Mouse (Mus musculus): ENCODE measurements around the gene Pla2g3.
A peak's percentile ranks its signal among the peaks of the same experiment; 100 is the strongest.

The Pla2g3 gene

GRCm38 (mm10) chr11:3519756-3520398 is 31.8 kb downstream of the Pla2g3 start:
- no peak for DNase-seq (ENCODE audit: low read depth)

DNA sequence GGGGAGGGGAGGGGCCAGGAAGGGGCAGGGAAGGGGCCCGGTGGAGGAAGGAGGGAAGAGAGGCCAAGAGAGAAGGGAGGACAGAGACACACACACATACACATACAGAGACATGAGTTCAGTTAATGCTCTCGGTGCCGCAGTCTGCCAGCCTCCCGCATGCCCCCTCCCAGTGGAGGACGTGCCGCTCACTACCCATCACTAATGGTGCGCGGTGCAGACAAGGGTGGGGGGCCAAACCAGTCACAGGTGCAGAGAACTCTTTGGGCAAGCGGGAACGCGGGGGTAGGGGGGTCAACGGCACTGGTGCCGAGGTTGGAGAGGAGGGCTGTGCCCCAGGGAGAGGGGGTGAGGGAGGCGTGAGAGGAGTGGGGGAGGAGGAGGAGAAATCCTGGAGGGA is 32.8 kb downstream of the Pla2g3 start:
- no peak for DNase-seq (ENCODE audit: low read depth)

GRCm38 (mm10) chr11:3521339-3522224 is 33.5 kb downstream of the Pla2g3 start:
- DNase-seq (ENCODE audit: low read depth), result no peak

DNA sequence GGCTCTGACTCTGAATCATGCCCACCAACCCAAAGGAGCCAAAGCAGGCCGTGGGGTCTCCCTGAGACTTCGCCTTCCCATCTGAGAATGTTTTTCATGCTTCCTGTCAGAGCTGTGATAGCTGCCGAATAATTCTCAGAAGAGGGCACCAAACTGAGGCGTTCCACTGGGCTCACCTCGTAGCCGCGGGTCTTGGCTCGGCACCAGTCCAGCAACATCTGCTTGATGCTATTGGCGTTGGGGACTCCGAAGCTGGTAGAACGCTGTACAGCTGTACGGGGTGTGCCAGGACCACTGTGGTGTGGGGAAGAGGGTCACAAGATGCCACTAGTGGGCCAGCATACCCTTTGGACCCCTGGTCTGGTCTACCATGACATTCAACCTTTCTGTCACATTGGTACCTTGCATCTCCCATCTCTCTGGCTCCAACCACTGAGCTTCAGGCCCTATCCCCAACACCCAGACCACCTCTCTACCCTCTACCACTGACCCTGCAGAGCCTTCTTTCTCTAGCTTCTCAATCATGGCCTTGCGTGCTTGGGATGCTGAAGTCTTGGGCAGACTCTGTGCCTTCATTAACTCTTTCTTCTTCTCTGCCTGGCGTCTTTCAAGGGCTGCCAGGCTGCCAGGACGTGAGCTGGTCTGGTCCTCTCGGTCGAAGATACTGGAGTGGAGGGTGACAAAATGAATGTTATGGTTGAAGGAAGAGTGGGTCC is 34.4 kb downstream of the Pla2g3 start:
- DNase-seq (ENCODE audit: low read depth), result no peak

- no peak for DNase-seq (ENCODE audit: low read depth)
Measured at GRCm38 (mm10) chr11:3523840-3524582, 35.9 kb downstream of the Pla2g3 start.

GRCm38 (mm10) chr11:3525560-3525959 is 37.5 kb downstream of the Pla2g3 start:
- no peak for DNase-seq (ENCODE audit: low read depth)

- no peak for DNase-seq (ENCODE audit: low read depth)
Measured at GRCm38 (mm10) chr11:3526207-3526606, 38.1 kb downstream of the Pla2g3 start.

DNA sequence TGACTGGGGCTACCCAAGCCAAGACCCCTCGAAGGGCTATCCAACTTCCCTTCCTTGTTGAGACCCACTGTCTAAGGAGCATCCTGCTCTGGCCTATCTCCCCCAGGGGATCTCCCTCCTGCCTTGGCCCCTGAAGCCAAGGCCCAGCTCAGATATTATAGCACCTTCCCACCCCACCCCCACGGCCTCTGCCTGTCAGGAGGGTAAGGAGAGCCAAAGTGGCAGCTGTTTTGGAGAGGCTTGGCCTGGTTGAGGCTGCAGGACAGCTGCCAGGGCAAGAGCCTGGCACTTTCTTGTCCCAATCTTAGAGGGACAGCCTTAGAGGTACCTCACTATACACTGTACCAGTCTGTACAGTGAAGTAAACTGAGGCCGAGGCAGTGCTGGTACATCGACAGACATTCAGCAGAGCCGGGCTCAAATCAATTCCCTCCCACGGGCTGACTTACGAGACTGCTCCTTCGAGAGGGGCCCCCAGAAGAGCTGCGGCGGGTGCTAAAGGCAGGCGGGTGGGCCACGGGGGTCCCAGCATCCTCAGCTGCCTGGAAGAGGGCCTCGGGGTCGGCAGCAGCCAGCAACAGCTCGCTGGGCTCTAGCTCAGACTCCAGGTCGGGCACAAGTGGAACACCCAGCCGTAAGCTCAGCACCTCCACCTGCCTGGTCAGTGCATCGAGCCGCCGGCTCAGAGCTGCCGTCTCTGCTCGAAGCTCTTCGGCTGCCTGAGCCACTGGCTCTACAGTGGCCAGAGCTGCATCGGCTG is 39.1 kb downstream of the Pla2g3 start:
- DNase-seq (ENCODE audit: low read depth), result no peak

- DNase-seq (ENCODE audit: low read depth), result no peak
Measured at GRCm38 (mm10) chr11:3527766-3528165, 39.7 kb downstream of the Pla2g3 start.

GRCm38 (mm10) chr11:3528208-3528607 is 40.1 kb downstream of the Pla2g3 start:
- no peak for DNase-seq (ENCODE audit: low read depth)

DNA sequence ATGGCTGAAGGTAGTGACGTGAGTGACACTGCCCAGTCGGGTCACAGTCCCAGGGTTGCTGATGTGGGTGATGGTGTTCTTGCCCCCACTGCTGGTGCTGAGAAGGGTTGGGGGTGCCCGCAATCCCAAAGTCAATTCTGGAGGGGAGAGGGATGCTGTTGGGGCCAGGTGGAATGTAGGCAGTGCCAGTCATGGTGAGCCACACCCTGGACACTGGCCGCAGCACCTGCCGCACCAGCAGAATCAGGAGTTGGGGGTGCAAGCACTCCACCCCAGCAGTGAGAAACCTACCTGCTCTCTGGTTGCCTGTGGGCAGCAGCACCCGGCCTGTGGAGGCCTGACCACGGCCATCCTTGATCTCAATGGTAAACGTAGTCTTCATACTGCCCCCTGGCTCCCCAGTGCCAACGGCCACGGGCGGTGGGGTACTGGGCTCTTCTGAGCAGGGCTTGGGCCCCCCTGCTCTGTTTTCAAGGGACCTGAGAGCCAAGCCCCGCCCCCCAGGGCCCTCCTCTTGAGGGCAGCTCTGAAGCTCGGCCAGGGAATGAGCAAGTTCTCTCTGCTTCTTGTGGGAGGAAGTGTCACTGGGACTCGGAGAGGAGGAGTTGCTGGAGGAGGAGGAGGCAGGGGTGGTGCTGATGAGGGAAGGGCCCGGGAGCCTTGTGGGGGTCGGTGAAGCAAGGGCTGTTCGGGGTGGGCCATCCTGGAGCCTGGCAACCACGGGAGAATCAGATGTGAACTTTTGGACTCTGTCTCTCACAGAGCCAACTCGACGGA is 41.6 kb downstream of the Pla2g3 start:
- no peak for DNase-seq (ENCODE audit: low read depth)

DNA sequence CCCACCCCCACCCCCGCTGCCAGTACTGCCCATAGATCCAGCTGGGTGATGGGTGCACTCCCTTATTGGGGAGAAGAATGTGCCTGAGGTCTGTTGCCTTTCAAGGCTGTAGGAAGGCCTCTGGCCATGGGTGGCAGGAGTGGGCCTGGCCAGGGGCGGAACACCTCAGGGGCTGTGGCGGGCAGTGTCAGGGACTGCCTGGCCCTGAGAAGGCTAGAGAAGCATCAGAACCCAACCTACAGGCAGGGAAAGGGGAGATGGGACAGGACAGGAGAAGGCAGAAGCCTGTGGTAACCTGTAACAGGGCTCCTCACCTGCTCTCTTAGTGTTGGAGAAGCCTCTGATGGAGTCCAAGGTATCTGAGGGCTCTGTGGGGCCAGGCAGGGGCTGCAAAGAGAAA is 42.6 kb downstream of the Pla2g3 start:
- DNase-seq (ENCODE audit: low read depth), result no peak

GRCm38 (mm10) chr11:3531634-3532033 is 43.5 kb downstream of the Pla2g3 start:
- DNase-seq (ENCODE audit: low read depth), result peak; percentile 41

DNA sequence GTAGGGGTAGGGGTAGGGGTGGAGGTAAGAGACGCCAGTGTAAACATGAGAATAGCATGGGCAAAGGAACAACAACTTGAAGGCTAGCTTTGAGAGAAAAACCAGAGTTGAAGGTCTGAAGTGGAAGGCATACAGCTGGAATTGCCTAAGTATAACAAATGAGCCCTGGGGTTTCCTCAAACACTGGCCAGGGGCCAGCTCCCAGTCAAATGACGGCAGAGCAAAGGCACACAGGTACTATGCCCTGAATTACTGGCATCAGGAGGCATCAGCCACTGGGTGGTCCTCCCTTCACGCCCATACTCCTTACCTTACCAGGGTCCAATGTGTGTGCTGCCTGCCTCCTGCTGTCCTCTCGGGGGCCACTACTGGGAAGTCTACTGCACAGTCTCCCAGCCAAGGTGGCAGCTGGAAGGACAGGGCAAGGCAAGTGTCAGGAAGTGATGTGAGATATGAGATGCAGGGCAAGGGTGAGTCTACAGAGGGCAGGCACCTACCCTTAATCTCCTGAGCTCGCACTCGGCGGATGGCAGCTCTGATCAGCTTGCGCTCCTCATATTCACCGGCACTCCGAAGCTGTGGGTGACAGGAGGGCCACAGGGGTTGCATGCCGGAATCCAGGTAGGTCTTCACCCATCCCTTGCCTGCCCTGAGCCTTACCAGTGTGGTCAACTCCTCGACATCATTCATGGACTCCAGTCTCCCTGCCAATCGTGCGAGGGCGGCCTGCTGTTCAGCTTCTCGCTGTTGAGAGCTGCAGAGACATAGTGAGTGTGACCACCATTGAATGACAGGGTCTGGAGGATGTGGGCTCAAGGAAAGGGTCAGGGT is 44.2 kb downstream of the Pla2g3 start:
- no peak for DNase-seq (ENCODE audit: low read depth)

DNA sequence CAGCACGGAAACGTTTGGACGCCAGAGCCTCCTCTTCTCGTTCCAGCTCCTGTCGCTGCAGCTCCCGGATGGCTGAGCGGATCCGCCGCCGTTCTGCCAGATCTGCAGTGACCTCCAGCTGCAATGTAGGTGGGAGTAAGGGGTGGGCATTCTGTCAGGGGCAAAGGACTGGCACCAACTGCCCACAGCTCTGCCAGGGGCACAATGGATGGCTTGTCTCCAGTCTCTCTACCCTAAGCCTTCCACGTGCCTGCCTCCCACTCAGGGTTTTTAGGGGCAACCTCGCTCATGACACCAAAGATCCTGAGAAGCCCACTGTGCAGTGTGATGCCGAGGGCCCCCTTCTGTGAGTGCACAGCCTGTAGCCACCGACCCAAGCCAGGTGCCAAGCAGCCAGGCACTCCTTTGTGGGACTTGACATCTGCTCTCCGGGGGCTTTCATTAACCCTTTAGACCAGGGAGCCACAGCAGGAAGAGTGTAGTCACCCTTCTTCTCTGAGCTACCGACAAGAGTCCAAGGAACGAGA is 45.4 kb downstream of the Pla2g3 start:
- no peak for DNase-seq (ENCODE audit: low read depth)

- DNase-seq (ENCODE audit: low read depth), result peak; percentile 84
Measured at GRCm38 (mm10) chr11:3534956-3535355, 46.9 kb downstream of the Pla2g3 start.

GRCm38 (mm10) chr11:3535406-3535986 is 47.4 kb downstream of the Pla2g3 start:
- peak; percentile 94 for DNase-seq (ENCODE audit: low read depth)

GRCm38 (mm10) chr11:3536082-3536481 is 48.0 kb downstream of the Pla2g3 start:
- DNase-seq (ENCODE audit: low read depth), result no peak

DNA sequence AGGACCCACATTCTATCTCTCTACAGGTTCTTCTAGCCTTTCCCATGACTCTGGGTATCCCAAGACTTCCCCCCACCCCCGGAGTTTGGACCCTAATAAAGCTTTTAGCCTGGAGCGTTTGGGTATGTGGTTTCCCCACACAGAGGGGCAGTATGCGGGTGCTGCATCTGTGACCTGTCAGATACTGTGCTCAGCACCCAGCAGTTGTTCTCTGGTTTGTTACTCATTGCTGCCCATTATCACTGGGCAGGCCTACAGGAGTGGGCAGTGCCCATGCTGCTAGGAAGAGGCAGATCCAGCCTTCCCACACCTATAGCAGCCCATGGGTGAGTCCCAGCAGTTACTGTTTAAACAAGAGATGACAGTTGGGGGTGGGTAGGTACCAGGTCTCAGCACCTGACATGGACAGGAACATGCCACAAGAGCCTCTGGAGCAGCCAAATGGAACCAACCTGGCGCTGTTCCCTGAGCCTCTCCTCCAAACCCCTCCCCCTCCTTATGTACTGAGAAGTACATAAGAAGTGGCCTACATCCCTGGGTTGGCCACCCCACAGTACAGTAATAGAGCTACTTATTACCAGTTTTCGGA is 48.8 kb downstream of the Pla2g3 start:
- no peak for DNase-seq (ENCODE audit: low read depth)
